Mouse (Mus musculus) mesoderm, embryonic 11.5 days (tissue): ENCODE measurements at regions not wholly inside any gene's neighbourhood (a gene's known extent, or its start where the extent isn't known, plus 50 kb on each side); places are given as distances from the start of the nearest gene placed in this dataset.

Experiments
- DNase-seq: peaks from one replicate; pipeline ENCODE4 v3.0.0-alpha.2; 2012; ENCODE audit warnings: low read depth, low spot score

- DNase-seq: no peak
Measured at GRCm38 (mm10) chr15:62486540-62486939, 1358.4 kb downstream of the Gsdmc2 start.

- no peak for DNase-seq
Measured at GRCm38 (mm10) chr15:62484350-62484749, 1360.6 kb downstream of the Gsdmc2 start.

- no peak for DNase-seq
Measured at GRCm38 (mm10) chr15:62483534-62483933, 1361.4 kb downstream of the Gsdmc2 start.

GRCm38 (mm10) chr15:62482357-62482756, 1362.6 kb downstream of the Gsdmc2 start:
- no peak for DNase-seq

GRCm38 (mm10) chr15:62477779-62478178, 1367.2 kb downstream of the Gsdmc2 start:
- DNase-seq: no peak

- DNase-seq: no peak
Measured at GRCm38 (mm10) chr15:62476452-62476851, 1368.5 kb downstream of the Gsdmc2 start.

GRCm38 (mm10) chr15:62470683-62471331, 1374.2 kb downstream of the Gsdmc2 start:
- peak; percentile 78 for DNase-seq

GRCm38 (mm10) chr15:62468076-62468475, 1376.9 kb downstream of the Gsdmc2 start:
- DNase-seq: no peak

GRCm38 (mm10) chr15:62466856-62467255, 1378.1 kb downstream of the Gsdmc2 start:
- no peak for DNase-seq

- DNase-seq: no peak
Measured at GRCm38 (mm10) chr15:62465026-62465839, 1379.7 kb downstream of the Gsdmc2 start.

GRCm38 (mm10) chr15:62462698-62463097, 1382.3 kb downstream of the Gsdmc2 start:
- DNase-seq: no peak

- DNase-seq: no peak
Measured at GRCm38 (mm10) chr15:62461398-62462051, 1383.5 kb downstream of the Gsdmc2 start.

- DNase-seq: no peak
Measured at GRCm38 (mm10) chr15:62460724-62461123, 1384.3 kb downstream of the Gsdmc2 start.

GRCm38 (mm10) chr15:62460026-62460607, 1384.9 kb downstream of the Gsdmc2 start:
- no peak for DNase-seq

- peak; percentile 24 for DNase-seq
Measured at GRCm38 (mm10) chr15:62457990-62458389, 1387.0 kb downstream of the Gsdmc2 start.

GRCm38 (mm10) chr15:62457051-62457664, 1387.8 kb downstream of the Gsdmc2 start:
- DNase-seq: no peak

GRCm38 (mm10) chr15:62456020-62456419, 1389.0 kb downstream of the Gsdmc2 start:
- no peak for DNase-seq

- no peak for DNase-seq
Measured at GRCm38 (mm10) chr15:62448116-62448515, 1396.9 kb downstream of the Gsdmc2 start.

GRCm38 (mm10) chr15:62439211-62439610, 1405.8 kb downstream of the Gsdmc2 start:
- peak; percentile 58 for DNase-seq

GRCm38 (mm10) chr15:62436631-62437030, 1408.3 kb downstream of the Gsdmc2 start:
- no peak for DNase-seq

- DNase-seq: no peak
Measured at GRCm38 (mm10) chr15:62435141-62435680, 1409.8 kb downstream of the Gsdmc2 start.
